Mouse (Mus musculus) limb, embryonic 14.5 days (tissue): Measurements from ENCODE around the gene Gm49336. TPM values are rescaled to one million over a fixed set of nuclear protein-coding genes. Genes with fewer than 3 reads are reported as not detected.

Experiments
- ATAC-seq: fragments of 200-750 bp; cut with Nextera tagmentation; 2 replicates; pipeline ENCODE4 v1.8.0; 2017; ENCODE audit warnings: low read depth, moderate number of reproducible peaks, moderate TSS enrichment; ENCODE audit not compliant: low FRiP score
- DNase-seq: peaks from one replicate; pipeline ENCODE4 v3.0.0-alpha.2; 2015; ENCODE audit warnings: low spot score
- H3K27ac ChIP-seq: fragments of 300-500 bp; sonication (generic); replicated peaks from 2 replicates; pipeline ENCODE4 v1.5.1; 2014; ENCODE audit warnings: low read depth, mild to moderate bottlenecking, low read length, moderate library complexity, mixed read lengths
- H3K27me3 ChIP-seq: fragments of 300-500 bp; sonication (generic); 2 replicates; pipeline ENCODE4 v1.6.1; 2014; ENCODE audit warnings: low read length, mixed read lengths; ENCODE audit not compliant: control insufficient read depth, insufficient read depth
- H3K36me3 ChIP-seq: fragments of 300-500 bp; sonication (generic); 2 replicates; pipeline ENCODE4 v1.6.1; 2014; ENCODE audit warnings: mild to moderate bottlenecking, low read length, moderate library complexity, mixed read lengths; ENCODE audit not compliant: control insufficient read depth, insufficient read depth
- H3K4me1 ChIP-seq: fragments of 300-500 bp; sonication (generic); 2 replicates; pipeline ENCODE4 v1.6.1; 2014; ENCODE audit warnings: antibody characterized with exemption, low read length, mixed read lengths; ENCODE audit not compliant: control insufficient read depth, insufficient read depth
- H3K4me2 ChIP-seq: fragments of 300-500 bp; sonication (generic); replicated peaks from 2 replicates; pipeline ENCODE4 v1.6.1; 2014; ENCODE audit warnings: low read depth, mild to moderate bottlenecking, low read length, moderate library complexity; ENCODE audit not compliant: severe bottlenecking
- H3K4me3 ChIP-seq: fragments of 300-500 bp; sonication (generic); replicated peaks from 2 replicates; pipeline ENCODE4 v1.5.1; 2014; ENCODE audit warnings: low read length
- H3K9ac ChIP-seq: fragments of 300-500 bp; sonication (generic); 2 replicates; pipeline ENCODE4 v1.6.1; 2014; ENCODE audit warnings: mild to moderate bottlenecking, low read depth, low read length, moderate library complexity; ENCODE audit not compliant: severe bottlenecking
- H3K9me3 ChIP-seq: fragments of 300-500 bp; sonication (generic); 2 replicates; pipeline ENCODE4 v1.6.1; 2016; ENCODE audit warnings: low read length; ENCODE audit not compliant: control insufficient read depth
- POLR2A ChIP-seq: fragments of 200-500 bp; IDR thresholded peaks from 2 replicates; pipeline ENCODE4 v1.8.0; 2012; ENCODE audit warnings: inconsistent platforms, mild to moderate bottlenecking, moderate library complexity, borderline replicate concordance; ENCODE audit not compliant: insufficient read depth, insufficient read length; ENCODE audit errors: extremely low read depth
- WGBS: fragments of 180-500 bp; shearing (Covaris S2); extraction: QIAGEN DNeasy Blood & Tissue Kit; methylation state at CpG from one replicate; pipeline ENCODE4 v1.1.7; 2014; 5-methylcytosine and 5-hydroxymethylcytosine counted together
- polyA plus RNA-seq, 2 experiments: library from polyadenylated mRNA; depleted of rRNA in 1 of 2; stranded (reverse) in 1 of 2; unstranded in 1 of 2; fragments of >200 nt; fragmentation: Nextera tagmentation in 1 of 2; extraction: Ambion mirVana in 1 of 2; gene quantifications; 2 replicates each; pipeline versions ENCODE4 v1.2.1 to v1.2.3; 2012 to 2014

The Gm49336 gene
- 42.3 and 43.3 TPM in 2 replicates for polyA plus RNA-seq (2012; rRNA removed)
- polyA plus RNA-seq (2014; fragmentation: Nextera tagmentation; extraction: Ambion mirVana): 49.6 and 55.5 TPM in 2 replicates

DNA sequence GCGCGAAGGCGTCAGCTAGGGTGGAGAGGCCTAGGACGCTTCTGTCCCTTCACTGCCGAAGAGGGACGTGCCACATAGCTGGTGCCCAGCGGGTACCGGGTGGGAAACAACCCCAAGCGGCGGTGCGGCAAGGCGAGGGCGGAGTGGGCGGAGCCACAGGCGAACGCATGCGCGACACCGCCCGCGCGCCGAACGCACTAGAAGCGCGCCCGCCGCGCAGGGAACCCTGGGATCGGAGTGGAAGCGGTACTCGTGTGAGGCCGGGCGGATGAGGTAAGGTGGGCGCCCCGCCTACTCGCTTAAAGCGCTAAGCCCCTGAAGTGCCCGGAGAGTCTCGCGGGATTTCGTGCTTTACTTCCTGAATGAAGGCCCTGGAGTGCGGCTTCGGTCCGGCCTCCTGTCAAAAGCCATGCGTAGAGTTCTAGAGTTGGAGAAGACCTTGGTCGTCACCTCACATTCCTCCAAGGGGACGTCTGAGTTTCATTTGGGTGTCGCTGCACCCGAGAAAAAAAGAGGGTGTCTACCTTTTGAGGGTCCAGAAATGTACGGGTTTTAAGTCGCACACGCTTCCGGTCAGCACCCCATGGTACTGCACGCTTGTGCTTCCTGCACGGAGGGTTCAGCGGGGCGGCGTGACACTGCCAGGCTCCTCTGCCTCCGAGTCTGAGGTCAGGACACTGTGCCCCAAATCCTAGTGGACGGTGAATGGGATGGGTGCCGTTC is at the start of gene Gm49336, which contains the start of gene Nupl1:
TSS of gene Gm49336 (minus strand) at position 227 of the 723 bp plus-strand sequence.
TSS of gene Nupl1 (minus strand) at position 151 of the 723 bp plus-strand sequence.
- Histone ChIP-seq H3K27ac (peak within 1 kb of the TSS; percentile 75), H3K9me3 (no peaks in the 10 kb centered on the region), H3K27me3 (no peaks in the 10 kb centered on the region), H3K9ac (peak within 1 kb of the TSS; percentile 89), H3K4me3 (peak within 1 kb of the TSS; percentile 82), H3K36me3 (peaks cover 4% of the 10 kb centered on the region; the same call in 1 of the 2 replicates), H3K4me2 (peak within 1 kb of the TSS; percentile 81), H3K4me1 (peaks cover 16% of the 10 kb centered on the region)
- TF ChIP-seq POLR2A: peak; percentile 68; the same call in 1 of the 2 replicates
- under 1% methylated on average over 41 of the region's 62 CpGs for WGBS
- ATAC-seq: peak; percentile 99
- DNase-seq: peak; percentile 100

- no peak overlapping the region for H3K4me2 ChIP-seq
- 62% methylated on average over 6 of the region's 6 CpGs for WGBS
- ATAC-seq: no peak
- no peaks in the 10 kb centered on the region for H3K9me3 ChIP-seq
- H3K27ac ChIP-seq: no peak overlapping the region
- no peak overlapping the region for H3K4me3 ChIP-seq
- no peaks in the 10 kb centered on the region for H3K4me1 ChIP-seq
- no peak for TF ChIP-seq POLR2A
- no peak overlapping the region for H3K9ac ChIP-seq
- peaks cover 39% of the 10 kb centered on the region for H3K36me3 ChIP-seq
- DNase-seq: no peak
- no peaks in the 10 kb centered on the region for H3K27me3 ChIP-seq
Observed at GRCm38 (mm10) chr14:60301024-60301423, 49.7 kb upstream of the Gm49336 start.

- TF ChIP-seq POLR2A: no peak
- Histone ChIP-seq H3K27ac (no peak overlapping the region), H3K4me3 (no peak overlapping the region)
Observed at GRCm38 (mm10) chr14:60300224-60300991, 49.1 kb upstream of the Gm49336 start.

GRCm38 (mm10) chr14:60295531-60295930 is 44.2 kb upstream of the Gm49336 start:
- no peak overlapping the region for H3K9ac ChIP-seq
- peaks cover 35% of the 10 kb centered on the region for H3K36me3 ChIP-seq
- H3K4me1 ChIP-seq: no peaks in the 10 kb centered on the region
- TF ChIP-seq POLR2A: no peak
- ATAC-seq (no peak), DNase-seq (no peak)
- no peaks in the 10 kb centered on the region for H3K27me3 ChIP-seq
- H3K27ac ChIP-seq: no peak overlapping the region
- WGBS: 87% methylated on average over 1 of the region's 1 CpGs
- no peak overlapping the region for H3K4me3 ChIP-seq
- H3K4me2 ChIP-seq: no peak overlapping the region
- H3K9me3 ChIP-seq: no peaks in the 10 kb centered on the region

More at GRCm38 (mm10) chr14:60300224-60300991, 49.1 kb upstream of the Gm49336 start:
- Histone ChIP-seq H3K9me3 (no peaks in the 10 kb centered on the region), H3K27me3 (no peaks in the 10 kb centered on the region), H3K4me2 (no peak overlapping the region), H3K36me3 (peaks cover 39% of the 10 kb centered on the region), H3K4me1 (no peaks in the 10 kb centered on the region), H3K9ac (no peak overlapping the region)
- DNase-seq: no peak
- ATAC-seq: no peak
- WGBS: 76% methylated on average over 14 of the region's 14 CpGs

DNA sequence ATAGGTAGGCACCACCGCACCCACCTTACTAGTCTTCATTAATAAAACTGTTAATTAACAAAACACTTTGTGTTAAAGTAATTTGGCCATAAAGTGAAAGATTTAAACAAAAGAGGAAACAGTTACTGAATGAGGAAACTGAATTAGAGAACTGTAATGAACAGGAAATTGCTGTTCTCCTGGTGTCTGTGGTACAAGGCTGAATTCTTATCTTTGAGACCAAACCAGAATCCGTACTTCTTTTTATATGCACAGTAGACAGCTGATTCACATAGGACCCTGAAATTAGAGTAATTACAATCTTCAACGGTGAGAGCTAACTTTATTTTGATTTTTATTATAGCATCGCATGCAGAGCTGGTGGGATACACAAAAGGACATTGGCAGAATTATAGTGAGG is 39.1 kb upstream of the Gm49336 start:
- Histone ChIP-seq H3K27me3 (no peaks in the 10 kb centered on the region), H3K27ac (no peak overlapping the region), H3K4me1 (no peaks in the 10 kb centered on the region), H3K4me3 (no peak overlapping the region), H3K9ac (no peak overlapping the region), H3K9me3 (no peaks in the 10 kb centered on the region), H3K4me2 (no peak overlapping the region), H3K36me3 (peaks cover 29% of the 10 kb centered on the region)
- WGBS: 82% methylated on average over 4 of the region's 4 CpGs
- TF ChIP-seq POLR2A: no peak
- ATAC-seq (no peak), DNase-seq (no peak)
